Mouse (Mus musculus) gastrocnemius, postnatal 25 days (tissue): ENCODE data around the gene Lrch1. TPM values are rescaled to one million over a fixed set of nuclear protein-coding genes. Genes with fewer than 3 reads are reported as not detected.

Source experiments
- DNase-seq: peaks from one replicate; pipeline ENCODE4 v3.0.0; 2022
- total RNA-seq, 2 experiments: library from RNA; stranded (reverse); gene quantifications; 1 replicate in 1 of 2; 2 replicates in 1 of 2; pipeline ENCODE4 v1.2.3; 2021

The Lrch1 gene
- total RNA-seq, 2 experiments from 2014 or later = 4.1 to 4.2 TPM

DNA sequence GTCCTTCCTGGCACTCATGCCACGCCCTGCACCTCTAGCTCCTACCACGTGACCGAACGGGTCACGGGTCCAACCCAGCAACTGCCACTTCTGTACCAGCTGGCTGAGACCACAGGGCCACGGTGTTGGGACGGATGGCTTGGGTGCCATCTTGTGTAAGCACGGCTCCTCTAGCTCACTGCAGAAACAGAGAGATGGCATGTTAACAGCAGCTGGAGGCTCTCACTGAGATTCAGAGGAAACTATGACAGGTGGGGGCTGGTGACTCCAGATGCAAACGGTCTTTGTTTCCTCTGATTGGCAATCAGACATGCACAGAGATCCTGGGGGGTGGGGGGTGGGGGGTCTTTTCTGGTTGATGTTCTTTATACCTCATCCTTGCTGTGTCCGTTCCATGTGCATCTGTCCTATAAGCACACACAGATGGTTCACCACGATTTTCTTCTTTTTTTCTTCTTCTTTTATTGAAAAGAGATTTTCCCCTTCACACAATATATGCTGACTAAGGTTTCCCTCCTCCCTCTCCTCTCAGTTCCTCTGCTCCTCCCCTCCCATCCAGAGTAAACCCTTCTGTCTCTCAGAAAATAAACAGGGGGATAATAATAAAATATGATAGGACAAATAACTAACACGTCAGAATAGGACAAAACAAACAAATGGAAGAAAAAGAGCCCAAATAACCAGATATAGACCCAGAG, 25.5 kb downstream of the Lrch1 start:
- peak; percentile 34 for DNase-seq

DNA sequence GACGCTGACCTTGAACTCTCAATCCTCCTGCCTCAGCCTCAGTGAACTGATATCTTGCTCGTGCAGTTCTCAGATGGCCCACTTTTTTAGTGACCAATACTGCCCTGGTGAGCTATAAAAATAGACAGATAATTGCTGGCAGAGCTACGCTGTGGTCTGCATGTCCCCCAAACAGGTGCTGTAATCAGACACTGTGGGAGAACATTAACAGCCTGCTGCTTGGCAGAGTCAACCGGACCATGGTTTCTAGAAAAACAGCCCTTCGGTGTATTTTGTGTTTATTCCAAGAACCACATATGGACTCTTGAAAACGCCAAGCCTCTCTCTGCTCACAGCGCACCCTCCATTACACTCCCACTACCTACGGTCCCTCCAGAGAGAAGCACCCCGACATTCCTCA, 26.2 kb downstream of the Lrch1 start:
- no peak for DNase-seq

DNA sequence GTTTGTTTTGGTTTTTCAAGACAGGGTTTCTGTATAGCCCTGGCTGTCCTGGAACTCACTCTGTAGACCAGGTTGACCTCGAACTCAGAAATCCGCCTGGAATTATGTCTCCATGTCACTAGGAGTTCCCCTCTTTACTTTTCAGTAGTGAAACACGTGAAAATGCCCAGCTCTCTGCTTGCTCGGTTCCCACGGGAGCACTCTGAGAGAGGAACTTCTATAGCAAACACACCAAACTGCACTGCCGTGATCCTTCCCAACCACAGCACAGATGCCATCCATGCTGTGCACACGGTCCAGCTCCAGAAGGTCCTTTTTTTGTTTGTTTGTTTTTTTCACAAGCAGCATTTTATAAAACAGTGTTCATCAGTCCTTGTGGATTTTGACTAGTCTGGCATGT, 28.5 kb downstream of the Lrch1 start:
- DNase-seq = no peak

GRCm38 (mm10) chr14:74918521-74919103, 29.1 kb downstream of the Lrch1 start:
- no peak for DNase-seq

DNA sequence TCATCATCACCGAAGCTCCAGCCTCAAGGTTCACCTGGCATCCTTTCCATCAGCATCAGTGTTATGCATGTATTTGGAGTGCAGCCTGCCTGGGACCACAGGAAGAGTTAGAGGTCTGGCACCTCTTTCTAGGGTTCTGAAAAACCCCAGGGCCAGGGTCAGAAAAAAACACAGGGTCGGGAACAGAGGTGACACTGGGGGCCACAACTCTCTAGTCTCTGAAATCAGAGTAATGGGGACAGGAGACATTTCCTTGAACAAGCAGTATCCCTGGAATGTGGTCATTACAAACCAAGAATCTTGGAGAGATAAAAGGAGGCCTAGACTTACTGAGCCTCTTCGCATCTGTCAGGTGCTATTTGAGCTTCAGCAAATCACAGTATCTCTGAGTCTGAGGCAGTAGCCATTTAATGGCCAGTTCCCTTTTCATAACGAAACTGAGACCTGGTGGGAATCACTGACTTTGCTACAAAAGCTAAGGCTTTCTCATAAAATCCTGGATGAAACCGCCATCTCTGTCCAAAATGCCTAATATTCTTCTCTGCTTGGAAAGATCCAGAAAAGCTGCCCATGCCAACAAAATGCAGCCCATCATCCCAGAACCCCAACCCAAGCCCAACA, 30.1 kb downstream of the Lrch1 start:
- no peak for DNase-seq

DNA sequence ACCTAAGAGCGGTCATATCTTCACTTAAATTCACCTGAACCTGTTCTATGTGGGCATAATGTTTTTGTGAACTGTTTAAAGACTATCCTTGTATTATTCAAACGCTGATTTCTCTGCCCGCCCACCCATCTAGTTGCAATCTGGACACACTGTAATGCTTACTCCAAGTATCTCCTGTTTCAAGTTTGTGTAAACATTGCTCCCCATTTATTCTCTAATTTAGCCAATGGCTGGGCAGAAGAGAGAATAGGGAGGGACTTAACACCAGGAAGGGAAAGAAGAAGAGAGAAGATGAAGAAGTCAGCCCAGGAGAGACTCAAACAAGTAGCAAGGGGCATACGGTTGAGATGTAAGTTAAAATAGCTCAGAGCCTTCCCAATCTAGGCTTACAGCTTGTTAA, 31.0 kb downstream of the Lrch1 start:
- no peak for DNase-seq

DNA sequence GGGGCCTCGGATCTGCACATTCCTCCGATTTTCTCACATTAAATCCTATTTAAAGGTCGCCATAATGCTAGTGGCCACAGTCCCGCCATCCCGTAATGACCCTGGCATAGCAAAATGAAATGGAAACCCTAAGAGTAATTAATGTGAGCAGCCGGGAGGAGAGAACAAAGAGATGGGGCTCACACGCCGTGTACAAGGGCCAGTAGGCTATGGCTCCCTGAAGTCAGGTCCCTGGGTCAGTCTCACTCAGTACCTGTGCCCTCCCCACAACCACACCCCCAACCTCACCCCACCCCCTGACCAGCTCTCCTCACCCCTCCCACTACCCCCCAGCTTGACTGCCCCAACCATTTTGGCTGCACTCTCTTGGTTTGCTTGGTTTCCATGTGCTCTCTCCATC, 31.6 kb downstream of the Lrch1 start:
- no peak for DNase-seq

DNA sequence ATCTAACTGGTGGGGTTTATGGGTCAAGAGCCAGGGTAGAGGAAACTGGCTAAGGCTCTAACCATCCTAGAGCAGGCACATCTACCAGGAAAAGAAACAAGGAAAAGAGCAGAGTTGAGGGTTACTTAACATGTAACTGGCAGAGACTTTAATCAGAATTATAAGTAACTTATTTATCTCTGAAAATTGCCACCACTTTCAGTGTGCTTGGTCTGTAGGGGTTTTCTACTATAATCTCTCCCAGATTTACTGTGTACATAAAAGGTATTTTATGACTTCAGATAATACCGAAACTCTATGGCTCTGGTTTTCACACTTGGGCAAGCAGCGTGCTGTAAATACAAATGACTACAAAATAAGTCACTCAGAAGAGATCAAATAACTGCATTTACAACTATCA, 32.0 kb downstream of the Lrch1 start:
- DNase-seq = no peak

GRCm38 (mm10) chr14:74915025-74915424, 32.7 kb downstream of the Lrch1 start:
- DNase-seq = no peak

- no peak for DNase-seq
These were observed 34.1 kb downstream of the Lrch1 start for GRCm38 (mm10) chr14:74913381-74914230.

GRCm38 (mm10) chr14:74910363-74910762, 37.3 kb downstream of the Lrch1 start:
- DNase-seq = peak; percentile 43

DNA sequence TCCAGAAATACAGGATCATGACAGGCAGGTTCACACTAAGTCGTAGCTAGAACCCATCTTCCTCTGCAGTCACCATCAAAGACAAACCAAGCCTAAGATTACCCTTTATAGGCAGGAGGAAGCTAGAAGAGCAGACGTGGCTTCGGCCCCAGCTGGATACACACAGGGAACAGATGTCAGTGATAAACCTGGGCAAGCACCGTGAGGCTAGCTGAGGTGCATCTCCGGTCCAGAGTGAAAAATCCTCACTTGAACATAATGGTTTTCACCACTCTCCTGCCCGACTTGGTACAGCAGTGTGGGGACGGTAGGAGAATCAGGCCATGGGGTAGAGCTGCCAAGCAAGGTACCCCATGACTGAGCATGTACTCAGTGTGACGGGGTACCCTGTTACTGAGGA, 38.7 kb downstream of the Lrch1 start:
- DNase-seq = no peak

DNA sequence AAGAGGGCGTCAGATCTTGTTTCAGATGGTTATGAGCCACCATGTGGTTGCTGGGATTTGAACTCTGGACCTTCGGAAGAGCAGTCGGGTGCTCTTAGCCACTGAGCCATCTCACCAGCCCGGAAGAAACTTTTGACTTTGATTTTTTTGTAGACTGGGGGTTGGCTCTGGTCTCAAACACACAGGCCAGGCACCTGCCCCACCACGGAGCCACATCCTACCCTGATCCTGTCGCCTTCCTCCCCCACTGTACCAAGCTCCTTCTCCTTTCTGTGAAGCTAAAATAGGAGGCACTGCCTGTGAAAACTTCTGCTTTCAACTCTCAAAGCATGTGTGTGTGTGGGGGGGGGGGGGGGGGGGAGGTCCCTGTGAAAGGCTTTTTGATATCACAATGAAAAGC, 39.4 kb downstream of the Lrch1 start:
- no peak for DNase-seq

GRCm38 (mm10) chr14:74907706-74908105, 40.0 kb downstream of the Lrch1 start:
- no peak for DNase-seq

- DNase-seq = no peak
These were observed 41.7 kb downstream of the Lrch1 start for GRCm38 (mm10) chr14:74905990-74906389.

DNA sequence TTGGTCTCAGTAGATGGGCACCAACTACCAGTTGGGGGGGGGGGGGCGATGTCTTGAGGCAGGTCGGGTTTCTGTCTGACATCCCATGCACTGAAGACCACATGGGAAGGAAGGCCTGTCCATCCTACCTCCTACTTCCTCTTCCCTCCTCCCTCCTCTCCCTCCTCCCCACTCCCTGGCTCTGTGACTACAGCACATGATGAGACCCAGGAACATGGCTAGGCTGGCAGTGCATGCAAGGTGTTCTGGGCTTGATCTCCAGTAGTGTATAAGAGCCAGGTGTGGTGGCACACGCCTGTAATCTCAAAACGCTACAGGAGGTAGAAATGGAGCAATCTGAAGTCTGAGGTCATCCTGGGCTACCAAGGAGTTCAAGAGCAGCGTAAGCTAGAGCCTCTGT, 43.2 kb downstream of the Lrch1 start:
- no peak for DNase-seq

DNA sequence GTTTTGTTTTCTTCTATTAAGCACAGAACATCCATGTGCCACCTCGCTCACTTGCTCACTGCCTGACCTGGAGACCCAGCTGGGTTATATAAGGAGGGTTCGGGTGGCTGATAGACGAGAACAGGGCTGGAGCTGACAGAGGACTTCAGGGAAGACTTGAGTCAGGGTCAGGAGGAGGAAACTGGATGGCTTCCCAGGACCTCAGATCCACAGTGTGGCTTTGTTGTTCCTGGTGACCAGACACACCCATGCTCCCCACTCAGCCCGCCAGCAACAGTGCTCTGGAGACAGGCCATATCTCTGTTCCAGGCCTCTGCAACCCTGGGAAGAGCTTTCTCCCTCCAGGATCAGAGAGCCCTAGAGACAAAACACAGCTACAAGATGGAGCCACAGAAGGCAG, 44.6 kb downstream of the Lrch1 start:
- DNase-seq = peak; percentile 78

DNA sequence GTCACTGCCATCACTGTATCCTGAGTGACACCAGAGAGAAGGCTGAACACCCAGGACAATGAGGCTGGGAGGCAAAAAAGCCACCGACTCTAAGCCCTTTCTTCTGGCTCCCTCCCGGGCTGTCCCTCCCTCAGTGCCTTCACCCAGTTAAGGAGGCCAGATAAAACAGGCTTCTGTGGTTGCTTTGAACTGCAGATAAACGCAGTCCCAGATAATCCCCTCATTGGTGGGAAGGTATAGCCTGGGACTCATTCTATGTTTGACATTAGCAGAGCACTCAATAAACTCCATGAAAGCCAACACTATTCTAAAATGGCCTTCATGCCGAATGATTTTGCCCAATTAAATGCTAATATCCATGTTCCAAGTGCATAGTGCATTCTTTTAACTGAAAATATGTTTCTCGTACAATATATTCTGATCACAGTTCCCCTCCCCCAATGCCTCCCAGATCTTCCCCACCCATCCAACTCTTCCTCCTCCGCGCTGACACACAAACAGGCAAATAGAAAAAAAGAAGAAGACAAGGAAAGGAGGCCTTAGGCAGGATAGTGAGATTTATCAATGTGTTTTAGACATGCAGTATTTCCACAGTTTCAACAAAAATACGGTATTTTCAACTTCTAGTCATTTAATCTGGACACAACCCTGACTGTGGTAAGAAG, 46.8 kb downstream of the Lrch1 start:
- DNase-seq = no peak

DNA sequence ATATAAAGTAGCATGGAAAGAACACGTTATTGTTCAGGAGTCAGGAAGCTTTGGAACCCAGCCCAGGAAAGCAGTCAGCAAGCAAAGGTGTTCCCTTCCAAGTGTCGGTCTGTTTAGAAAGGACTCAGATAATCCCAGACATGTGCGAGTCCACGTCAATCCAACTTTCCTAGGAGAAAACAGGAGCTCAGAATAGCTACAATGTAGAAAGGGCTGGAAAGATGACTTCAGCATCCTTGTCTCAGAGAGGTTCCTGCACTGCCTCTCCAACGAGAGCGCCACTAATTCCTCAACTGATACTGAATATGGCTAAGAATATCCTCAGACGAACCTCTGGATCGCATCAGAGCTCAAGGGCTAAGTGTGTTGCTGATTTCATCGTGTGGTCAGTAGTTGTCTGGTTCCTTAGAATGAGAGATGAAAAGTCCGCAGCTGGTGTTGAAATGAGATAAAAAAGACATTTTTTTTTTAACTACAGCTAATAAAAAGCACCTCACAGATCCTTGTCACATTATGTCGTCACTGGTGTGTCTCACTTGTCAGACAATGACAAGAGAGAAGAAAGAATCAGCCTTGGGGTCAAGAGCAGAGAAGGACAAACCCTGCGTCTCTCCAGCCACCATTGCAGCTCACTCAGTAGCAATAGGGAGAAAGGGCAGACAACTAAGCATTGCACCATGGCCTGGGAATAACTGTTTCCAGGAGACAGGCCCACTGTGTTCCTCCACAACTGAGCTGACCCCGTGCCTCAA, 47.5 kb downstream of the Lrch1 start:
- peak; percentile 31 for DNase-seq

GRCm38 (mm10) chr14:74898939-74899338, 48.7 kb downstream of the Lrch1 start:
- no peak for DNase-seq

DNA sequence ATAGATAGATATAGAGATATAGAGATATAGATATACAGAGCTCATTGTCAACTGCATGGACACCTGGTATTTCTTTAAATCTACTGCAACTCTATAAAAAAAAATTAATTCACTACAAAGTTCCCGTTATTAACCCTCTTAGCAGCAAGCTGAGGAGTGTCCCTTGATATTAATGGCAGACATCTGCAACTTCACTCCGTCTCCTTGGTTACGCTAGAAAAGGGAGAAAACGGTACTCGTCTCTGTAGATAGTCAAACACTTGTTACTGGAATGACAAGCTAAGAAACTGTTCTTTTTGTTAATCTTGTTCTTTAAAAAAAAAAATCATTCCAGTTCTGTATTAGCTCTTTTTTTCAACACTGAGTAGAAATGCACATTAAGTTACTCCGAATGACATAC, 54.0 kb downstream of the Lrch1 start:
- no peak for DNase-seq
